Mouse (Mus musculus) midbrain, embryonic 10.5 days (tissue): ENCODE results near the gene Wwtr1. TPM values are rescaled to one million over a fixed set of nuclear protein-coding genes. Genes with fewer than 3 reads are reported as not detected.

Experiments used
- DNase-seq: peaks from one replicate; pipeline ENCODE4 v3.0.0-alpha.2; 2017; ENCODE audit warnings: low spot score
- H3K27ac ChIP-seq: fragments of 300-500 bp; sonication (generic); replicated peaks from 2 replicates; pipeline ENCODE4 v1.5.1; 2016; ENCODE audit warnings: mild to moderate bottlenecking
- H3K27me3 ChIP-seq: fragments of 300-500 bp; sonication (generic); 2 replicates; pipeline ENCODE4 v1.6.1; 2016; ENCODE audit warnings: low read depth, mild to moderate bottlenecking; ENCODE audit not compliant: poor library complexity, severe bottlenecking
- H3K36me3 ChIP-seq: fragments of 300-500 bp; sonication (generic); 2 replicates; pipeline ENCODE4 v1.6.1; 2016; ENCODE audit warnings: mild to moderate bottlenecking, moderate library complexity
- H3K4me1 ChIP-seq: fragments of 300-500 bp; sonication (generic); 2 replicates; pipeline ENCODE4 v1.6.1; 2016
- H3K4me3 ChIP-seq: fragments of 300-500 bp; sonication (generic); 2 replicates; pipeline ENCODE4 v1.5.1; 2016; ENCODE audit warnings: mild to moderate bottlenecking, moderate library complexity
- H3K9me3 ChIP-seq: fragments of 300-500 bp; sonication (generic); replicated peaks from 2 replicates; pipeline ENCODE4 v1.6.1; 2016; ENCODE audit warnings: mild to moderate bottlenecking
- whole genome bisulfite sequencing: fragments of 180-500 bp; shearing (Covaris S2); methylation state at CpG from one replicate; pipeline ENCODE4 v1.1.7; 2016; 5-methylcytosine and 5-hydroxymethylcytosine counted together
- polyA plus RNA-seq: library from polyadenylated mRNA; unstranded; fragments of >200 nt; fragmentation: Nextera tagmentation; extraction: Ambion mirVana; gene quantifications from 2 replicates; pipeline ENCODE4 v1.2.1, GENCODE M21; 2016

The Wwtr1 gene
- polyA plus RNA-seq, 1 experiment from 2014 or later, result 13.3 TPM

GRCm38 (mm10) chr3:57466289-57466688 lies 109.4 kb downstream of the Wwtr1 start:
- WGBS, result 63% methylated on average over 3 of the region's 3 CpGs
- H3K4me3 ChIP-seq, result no peak overlapping the region
- H3K9me3 ChIP-seq, result no peaks in the 10 kb centered on the region
- no peak overlapping the region for H3K27ac ChIP-seq
- no peak for DNase-seq
- peaks cover 14% of the 10 kb centered on the region for H3K36me3 ChIP-seq
- H3K4me1 ChIP-seq, result peaks cover 13% of the 10 kb centered on the region
- no peaks in the 10 kb centered on the region for H3K27me3 ChIP-seq

- DNase-seq, result no peak
- 89% methylated on average over 4 of the region's 4 CpGs for WGBS
- H3K4me1 ChIP-seq, result no peaks in the 10 kb centered on the region
- H3K9me3 ChIP-seq, result no peaks in the 10 kb centered on the region
- no peak overlapping the region for H3K27ac ChIP-seq
- H3K4me3 ChIP-seq, result no peak overlapping the region
- H3K36me3 ChIP-seq, result peaks cover 32% of the 10 kb centered on the region
- no peaks in the 10 kb centered on the region for H3K27me3 ChIP-seq
Observed at GRCm38 (mm10) chr3:57463302-57463701, 112.4 kb downstream of the Wwtr1 start.

GRCm38 (mm10) chr3:57458652-57459051 lies 117.1 kb downstream of the Wwtr1 start:
- H3K27ac ChIP-seq, result no peak overlapping the region
- DNase-seq, result no peak
- H3K4me3 ChIP-seq, result no peak overlapping the region
- no peaks in the 10 kb centered on the region for H3K27me3 ChIP-seq
- H3K9me3 ChIP-seq, result no peaks in the 10 kb centered on the region
- no peaks in the 10 kb centered on the region for H3K4me1 ChIP-seq
- peaks cover 32% of the 10 kb centered on the region for H3K36me3 ChIP-seq
- 81% methylated on average over 11 of the region's 11 CpGs for WGBS

DNA sequence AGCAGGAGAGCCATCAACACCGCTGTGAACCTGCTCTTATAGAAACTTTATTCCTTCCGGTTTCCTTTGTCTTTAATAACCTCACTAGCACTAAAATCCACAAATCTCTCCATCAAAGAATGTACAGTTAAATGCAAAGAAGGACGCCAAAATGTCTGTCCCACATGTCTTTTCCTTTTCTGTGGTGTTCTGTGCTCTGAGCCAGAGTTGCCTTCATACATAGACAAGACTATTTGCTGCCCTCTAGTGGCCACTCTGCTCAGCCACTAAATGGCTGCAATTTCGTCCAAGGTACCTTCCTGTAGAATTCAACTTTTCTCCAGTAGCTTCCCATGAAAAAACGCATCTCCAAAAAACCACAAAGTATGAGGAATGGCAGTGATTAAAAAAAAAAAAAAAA lies 127.3 kb downstream of the Wwtr1 start:
- Histone ChIP-seq H3K27ac (no peak overlapping the region), H3K9me3 (no peaks in the 10 kb centered on the region), H3K4me3 (no peak overlapping the region), H3K4me1 (no peaks in the 10 kb centered on the region), H3K36me3 (no peaks in the 10 kb centered on the region), H3K27me3 (no peaks in the 10 kb centered on the region)
- 37% methylated on average over 5 of the region's 5 CpGs for WGBS
- peak; percentile 67 for DNase-seq

DNA sequence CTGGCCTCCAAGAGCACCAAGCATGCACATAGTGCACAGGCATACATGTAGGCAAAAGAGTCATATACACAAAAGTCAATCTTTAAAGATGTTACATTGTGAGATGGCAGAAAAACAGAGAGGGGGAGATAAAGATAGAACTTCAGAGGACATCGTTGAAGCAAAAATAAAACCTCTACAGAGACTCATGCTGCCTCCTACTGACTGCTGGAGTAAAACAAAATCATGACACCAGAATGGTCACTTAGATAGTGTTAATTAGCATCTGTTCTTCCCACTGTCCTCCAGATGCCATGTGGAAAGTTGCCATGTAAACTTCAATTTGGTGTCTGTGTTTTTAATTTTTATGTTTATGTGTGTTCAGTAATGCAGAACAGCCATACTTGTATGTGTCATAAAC lies 127.8 kb downstream of the Wwtr1 start:
- no peaks in the 10 kb centered on the region for H3K9me3 ChIP-seq
- H3K36me3 ChIP-seq, result no peaks in the 10 kb centered on the region
- whole genome bisulfite sequencing, result 52% methylated on average over 1 of the region's 1 CpGs
- H3K4me1 ChIP-seq, result no peaks in the 10 kb centered on the region
- H3K27me3 ChIP-seq, result no peaks in the 10 kb centered on the region
- no peak overlapping the region for H3K27ac ChIP-seq
- DNase-seq, result no peak
- H3K4me3 ChIP-seq, result no peak overlapping the region

GRCm38 (mm10) chr3:57445706-57446105 lies 130.0 kb downstream of the Wwtr1 start:
- no peaks in the 10 kb centered on the region for H3K9me3 ChIP-seq
- WGBS, result 69% methylated on average over 3 of the region's 3 CpGs
- H3K4me1 ChIP-seq, result no peaks in the 10 kb centered on the region
- no peak overlapping the region for H3K27ac ChIP-seq
- no peaks in the 10 kb centered on the region for H3K36me3 ChIP-seq
- no peak overlapping the region for H3K4me3 ChIP-seq
- DNase-seq, result no peak
- H3K27me3 ChIP-seq, result no peaks in the 10 kb centered on the region

DNA sequence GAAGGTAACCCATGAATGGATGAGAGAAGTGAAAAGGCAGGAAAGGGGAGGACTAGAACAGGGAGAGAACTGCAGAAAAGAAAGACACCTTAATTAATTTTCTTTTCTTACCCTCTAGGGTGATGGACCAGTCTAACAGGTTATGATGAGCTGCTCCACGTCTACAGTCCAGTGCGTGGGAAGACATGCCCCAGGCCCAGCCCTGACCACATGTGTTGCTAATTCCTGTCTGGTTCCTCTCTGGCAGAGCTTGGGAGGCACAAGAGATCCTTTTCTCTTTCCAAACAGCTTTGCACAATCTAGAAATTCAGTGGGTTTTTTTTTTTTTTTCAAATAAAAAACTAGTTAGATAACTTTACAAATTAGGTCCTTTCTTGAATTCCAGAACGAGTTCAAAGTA lies 134.8 kb downstream of the Wwtr1 start:
- no peaks in the 10 kb centered on the region for H3K27me3 ChIP-seq
- no peak for DNase-seq
- no peaks in the 10 kb centered on the region for H3K9me3 ChIP-seq
- H3K4me3 ChIP-seq, result no peak overlapping the region
- H3K4me1 ChIP-seq, result no peaks in the 10 kb centered on the region
- WGBS, result 86% methylated on average over 3 of the region's 3 CpGs
- H3K36me3 ChIP-seq, result no peaks in the 10 kb centered on the region
- no peak overlapping the region for H3K27ac ChIP-seq

- H3K36me3 ChIP-seq, result no peaks in the 10 kb centered on the region
- no peaks in the 10 kb centered on the region for H3K4me1 ChIP-seq
- 89% methylated on average over 8 of the region's 8 CpGs for WGBS
- H3K4me3 ChIP-seq, result no peak overlapping the region
- H3K27ac ChIP-seq, result no peak overlapping the region
- no peaks in the 10 kb centered on the region for H3K27me3 ChIP-seq
- no peaks in the 10 kb centered on the region for H3K9me3 ChIP-seq
- DNase-seq, result no peak
Observed at GRCm38 (mm10) chr3:57435364-57435763, 140.3 kb downstream of the Wwtr1 start.

DNA sequence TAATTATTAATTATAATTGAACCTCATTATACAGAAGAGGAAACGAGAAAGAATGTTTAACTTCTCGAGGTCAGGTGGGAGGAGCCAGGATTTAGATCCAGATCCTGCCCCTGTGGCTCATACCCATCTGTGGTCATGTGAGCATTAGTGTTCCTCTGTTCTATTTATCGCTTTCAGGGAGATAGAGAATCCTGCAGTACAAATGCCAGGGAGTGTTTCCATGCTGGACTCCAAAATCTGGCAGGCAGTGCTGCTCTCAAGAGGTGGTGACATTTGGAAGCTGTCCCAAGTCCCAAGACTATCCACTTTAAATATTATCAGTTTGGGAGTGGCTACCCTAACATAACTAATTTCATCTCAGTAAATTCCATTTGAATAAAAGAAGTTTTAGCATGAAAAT lies 144.0 kb downstream of the Wwtr1 start:
- H3K27ac ChIP-seq, result no peak overlapping the region
- H3K27me3 ChIP-seq, result no peaks in the 10 kb centered on the region
- H3K4me1 ChIP-seq, result no peaks in the 10 kb centered on the region
- no peak for DNase-seq
- H3K4me3 ChIP-seq, result no peak overlapping the region
- H3K9me3 ChIP-seq, result no peaks in the 10 kb centered on the region
- WGBS, result 91% methylated on average over 3 of the region's 3 CpGs
- no peaks in the 10 kb centered on the region for H3K36me3 ChIP-seq

DNA sequence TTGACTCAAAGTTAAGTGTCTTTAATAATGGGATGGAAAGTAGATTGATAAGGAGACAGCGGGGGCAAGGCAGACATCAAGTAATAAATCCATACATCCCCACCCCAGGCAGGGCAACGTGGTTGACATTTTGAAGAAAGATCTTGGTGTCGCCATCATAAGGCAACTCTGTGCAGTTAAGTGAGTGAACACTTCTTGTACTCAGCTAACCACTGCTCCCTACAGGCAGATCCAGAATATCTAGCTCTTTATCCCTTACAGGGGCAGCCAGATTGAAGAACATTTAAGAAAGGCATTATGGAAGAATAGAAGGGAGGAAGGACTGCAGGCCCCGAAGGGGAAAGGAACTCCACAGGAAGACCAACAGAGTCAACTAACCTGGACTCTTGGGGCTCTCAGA lies 146.2 kb downstream of the Wwtr1 start:
- Histone ChIP-seq H3K27ac (no peak overlapping the region), H3K27me3 (no peaks in the 10 kb centered on the region), H3K9me3 (no peaks in the 10 kb centered on the region), H3K36me3 (no peaks in the 10 kb centered on the region), H3K4me3 (no peak overlapping the region), H3K4me1 (no peaks in the 10 kb centered on the region)
- no peak for DNase-seq
- WGBS, result 76% methylated on average over 4 of the region's 4 CpGs

DNA sequence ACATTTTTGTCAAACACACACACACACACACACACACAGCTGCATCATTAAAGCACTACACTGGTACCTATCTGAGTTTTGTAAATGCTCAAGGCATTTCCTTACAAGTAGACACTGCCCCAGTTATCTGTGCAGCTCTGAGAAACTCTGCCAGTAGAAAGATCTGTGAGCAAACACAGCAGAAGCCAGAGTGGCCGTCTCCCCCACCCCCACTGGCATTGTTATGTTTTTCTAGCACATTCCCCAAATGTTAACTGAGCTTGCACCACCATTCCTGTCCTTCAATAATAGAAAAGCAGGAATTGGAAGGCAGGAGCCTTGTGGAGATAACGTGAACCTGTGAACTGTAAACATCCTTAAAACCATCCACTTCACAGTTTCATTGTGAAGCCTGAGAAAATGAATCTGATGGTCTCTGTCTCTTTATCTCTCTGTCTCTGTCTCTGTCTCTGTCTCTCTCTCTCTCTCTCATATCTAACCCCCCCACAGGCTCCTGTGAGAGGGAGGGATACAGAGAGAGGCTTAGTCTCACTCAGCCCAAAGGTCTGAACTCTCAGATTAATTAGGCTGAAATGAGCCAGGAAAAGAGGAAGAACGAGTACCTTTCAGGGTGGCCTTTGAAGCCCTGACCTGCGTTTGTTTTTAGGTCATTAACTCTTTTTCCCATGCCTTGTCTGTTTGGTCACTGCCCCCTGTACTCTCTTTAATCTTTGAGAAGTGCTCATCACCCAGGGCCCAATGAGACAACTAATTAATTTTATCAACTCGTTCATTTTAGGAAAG lies 146.8 kb downstream of the Wwtr1 start:
- no peaks in the 10 kb centered on the region for H3K27me3 ChIP-seq
- no peak overlapping the region for H3K27ac ChIP-seq
- DNase-seq, result no peak
- no peaks in the 10 kb centered on the region for H3K9me3 ChIP-seq
- WGBS, result 49% methylated on average over 5 of the region's 5 CpGs
- H3K4me3 ChIP-seq, result no peak overlapping the region
- no peaks in the 10 kb centered on the region for H3K36me3 ChIP-seq
- no peaks in the 10 kb centered on the region for H3K4me1 ChIP-seq

- no peak for DNase-seq
Observed at GRCm38 (mm10) chr3:57426351-57426750, 149.4 kb downstream of the Wwtr1 start.

GRCm38 (mm10) chr3:57425089-57425730 lies 150.5 kb downstream of the Wwtr1 start, which contains the start of gene Tm4sf4:
TSS of gene Tm4sf4 (plus strand) at chr3:57425314.
- no peaks in the 10 kb centered on the region for H3K9me3 ChIP-seq
- H3K27me3 ChIP-seq, result no peaks in the 10 kb centered on the region
- WGBS, result 75% methylated on average over 10 of the region's 10 CpGs
- DNase-seq, result no peak
- no peaks in the 10 kb centered on the region for H3K36me3 ChIP-seq
- no peak within 1 kb of the TSS for H3K4me3 ChIP-seq
- H3K27ac ChIP-seq, result 0 out of 2 replicates have a peak within 1 kb of the TSS, but pooled peaks have one; percentile 23
- no peaks in the 10 kb centered on the region for H3K4me1 ChIP-seq

More at GRCm38 (mm10) chr3:57426351-57426750, 149.4 kb downstream of the Wwtr1 start:
- WGBS, result 92% methylated on average over 11 of the region's 11 CpGs
- H3K4me1 ChIP-seq, result no peaks in the 10 kb centered on the region
- no peaks in the 10 kb centered on the region for H3K27me3 ChIP-seq
- no peak overlapping the region for H3K4me3 ChIP-seq
- H3K9me3 ChIP-seq, result no peaks in the 10 kb centered on the region
- no peaks in the 10 kb centered on the region for H3K36me3 ChIP-seq
- no peak overlapping the region for H3K27ac ChIP-seq
